ENCODE assay signal across 34 mouse cellular contexts in the genomic region with DNA sequence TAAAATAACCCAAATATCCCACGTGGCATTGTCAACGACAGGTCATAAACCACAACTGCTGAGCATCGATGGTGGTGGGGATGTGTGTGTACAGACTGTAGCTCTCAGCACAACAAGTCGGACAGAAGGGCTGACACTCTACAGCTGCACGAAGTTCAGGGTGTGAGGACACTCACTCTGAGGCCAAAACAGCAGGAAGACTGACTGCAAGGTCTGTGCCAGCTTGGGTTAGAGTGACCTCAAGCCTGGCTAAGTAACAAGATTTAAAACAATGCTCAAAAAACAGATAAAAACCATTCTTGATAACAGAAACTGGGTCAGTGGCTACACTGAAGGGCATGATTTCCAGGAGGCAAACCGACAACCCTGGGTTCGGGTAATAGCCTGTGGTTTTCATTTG.
"Had no signal": no experiment of that assay in that cellular context is flagged by ENCODE, and none has a peak within 500 bp of the region (broad histone marks: within the 10 kb centered on the region; RNA-seq: fewer than 3 reads in every experiment).

No protein-coding gene starts in this region.

- H3K9ac ChIP-seq: heart, embryonic 12.5 days; heart, embryonic 13.5 days; heart, embryonic 15.5 days; hindbrain, embryonic 12.5 days; hindbrain, embryonic 13.5 days; hindbrain, embryonic 14.5 days; hindbrain, embryonic 15.5 days; intestine, embryonic 15.5 days; kidney, embryonic 15.5 days had no signal

- H3K27ac ChIP-seq: heart, embryonic 10.5 days; heart, embryonic 13.5 days; heart, embryonic 15.5 days; hindbrain, embryonic 10.5 days; hindbrain, embryonic 12.5 days; hindbrain, embryonic 13.5 days; hindbrain, embryonic 14.5 days; hindbrain, embryonic 15.5 days; hindbrain, postnatal 0 days; intestine, embryonic 15.5 days; kidney, embryonic 15.5 days; kidney, postnatal 0 days; layer of hippocampus, adult 2 months had no signal

- H3K4me3 ChIP-seq: heart, embryonic 10.5 days; heart, embryonic 12.5 days; heart, embryonic 13.5 days; heart, embryonic 15.5 days; hindbrain, embryonic 10.5 days; hindbrain, embryonic 12.5 days; hindbrain, embryonic 13.5 days; hindbrain, embryonic 15.5 days; intestine, embryonic 15.5 days; kidney, embryonic 15.5 days; layer of hippocampus, adult 2 months had no signal

- H3K27me3 ChIP-seq: heart, embryonic 12.5 days; heart, embryonic 13.5 days; heart, embryonic 15.5 days; hindbrain, embryonic 12.5 days; hindbrain, embryonic 13.5 days; hindbrain, embryonic 15.5 days; intestine, embryonic 15.5 days; kidney, embryonic 15.5 days had no signal

- H3K4me2 ChIP-seq: heart, embryonic 11.5 days; heart, embryonic 12.5 days; heart, embryonic 13.5 days; heart, embryonic 15.5 days; hindbrain, embryonic 12.5 days; hindbrain, embryonic 13.5 days; hindbrain, embryonic 14.5 days; hindbrain, embryonic 15.5 days; intestine, embryonic 15.5 days; kidney, embryonic 15.5 days had no signal

- ATAC-seq: hindbrain, embryonic 16.5 days; hindbrain, postnatal 0 days; inflammation-experienced regulatory T-cells, adult 6 months; intestine, embryonic 15.5 days; intestine, embryonic 16.5 days; intestine, postnatal 0 days had no signal

- DNase-seq: heart, postnatal 10 days; heart, postnatal 36 days; heart, postnatal 4 days; kidney, adult 11 months; kidney, adult 18-20 months; kidney, adult 2 months; kidney, adult 8-10 months; kidney, adult 9 months; kidney, postnatal 10 days; kidney, postnatal 14 days; kidney, postnatal 25 days; kidney, postnatal 36 days; kidney, postnatal 4 days; layer of hippocampus, adult 9-11 months; layer of hippocampus, postnatal 36 days had no signal

- H3K9me3 ChIP-seq: heart, embryonic 10.5 days; heart, embryonic 12.5 days; heart, embryonic 13.5 days; heart, embryonic 15.5 days; hindbrain, embryonic 10.5 days; hindbrain, embryonic 12.5 days; hindbrain, embryonic 13.5 days; hindbrain, embryonic 15.5 days; intestine, embryonic 15.5 days; kidney, embryonic 15.5 days had no signal
